Mouse (Mus musculus): ENCODE measurements around the gene Fam198b. TPM values are rescaled to one million over a fixed set of nuclear protein-coding genes. Genes with fewer than 3 reads are reported as not detected.

Gene Fam198b
- polyA plus RNA-seq, 2 experiments, result 0.57 to 0.70 TPM

DNA sequence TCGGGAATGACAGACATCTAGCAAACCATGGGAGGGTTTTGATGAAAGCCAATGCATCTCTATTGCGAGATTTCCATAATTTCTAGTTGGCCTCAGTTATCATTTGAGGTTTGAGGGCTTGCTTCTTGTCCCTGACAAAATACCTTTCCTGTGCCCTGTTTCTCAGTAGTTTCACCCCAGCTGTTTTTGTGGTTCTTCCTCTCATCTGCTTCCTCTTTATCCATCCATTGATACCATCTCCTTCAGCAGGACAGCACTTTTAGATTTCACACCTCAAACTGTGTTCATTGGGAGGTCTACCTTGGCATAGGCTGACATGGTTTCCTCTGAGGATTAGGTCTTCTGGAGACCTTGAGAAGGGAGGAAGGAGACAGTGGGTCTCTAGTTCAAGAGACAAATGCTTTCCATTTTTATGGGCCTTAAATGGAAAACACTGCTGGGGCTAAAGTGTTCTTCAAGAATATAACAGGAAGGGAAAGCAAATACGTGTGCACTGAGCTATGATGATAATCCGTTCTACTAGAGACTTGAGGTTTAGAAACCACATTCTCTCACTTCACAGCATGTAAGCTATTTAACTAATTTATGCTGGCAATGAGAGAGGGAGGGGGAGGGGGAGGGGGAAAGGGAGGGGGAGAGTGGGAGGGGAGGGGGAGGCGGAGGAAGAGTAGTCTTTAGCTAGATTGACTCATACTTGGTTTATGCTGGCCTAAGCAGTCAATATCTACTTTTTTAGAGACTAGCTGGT, 41.8 kb downstream of the Fam198b start:
- Histone ChIP-seq H3K36me3 (replicated peaks; ENCODE audit: control insufficient read depth, insufficient read depth, low read depth) (no peaks in the 10 kb centered on the region), H3K9ac (replicated peaks) (no peak overlapping the region), H3K4me2 (ENCODE audit: low read depth) (no peak overlapping the region), H3K27me3 (ENCODE audit: control insufficient read depth, insufficient read depth, low read length) (no peaks in the 10 kb centered on the region), H3K9me3 (ENCODE audit: control insufficient read depth, low read length) (no peaks in the 10 kb centered on the region), H3K4me1 (replicated peaks; ENCODE audit: control insufficient read depth in 2 of 2, insufficient read depth in 2 of 2, low read length in 1 of 2) (peaks cover 0 to 2% of the 10 kb centered on the region in 2 experiments; a peak in 1 of 4 replicates), H3K27ac (no peak overlapping the region), H3K4me3 (ENCODE audit: insufficient read depth in 1 of 2, low read depth in 2 of 2, low read length in 2 of 2) (no peak overlapping the region)
- 35% methylated on average over 5 of the region's 5 CpGs for WGBS (ENCODE audit: insufficient replicate concordance)
- DNase-seq (ENCODE audit: low read depth in 3 of 3, low spot score in 3 of 3) (no peak), ATAC-seq (ENCODE audit: insufficient read depth) (no peak)
- TF ChIP-seq EP300 (IDR thresholded peaks at IDR 0.05; ENCODE audit: low read depth), result no peak
- no peak for TF ChIP-seq CTCF (IDR thresholded peaks at IDR 0.05; ENCODE audit: low read depth)

DNA sequence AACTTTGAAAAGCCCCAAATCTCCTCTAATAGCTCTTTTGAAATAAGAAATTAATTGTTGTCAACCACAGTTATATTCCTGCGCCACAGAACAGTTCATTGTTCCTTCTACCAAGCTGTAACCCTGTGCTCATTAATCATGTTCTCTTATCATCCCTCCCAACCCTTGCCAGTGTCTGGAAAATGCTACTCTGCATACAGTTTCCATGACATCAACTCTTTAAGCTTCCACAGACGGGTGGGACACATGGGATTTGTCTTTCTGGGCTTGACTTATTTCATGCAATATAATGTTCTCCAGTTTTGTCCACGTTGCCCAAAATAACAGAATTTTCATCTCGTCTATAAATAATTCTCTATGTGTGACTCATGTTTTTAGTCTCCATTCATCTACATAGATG, 42.7 kb downstream of the Fam198b start:
- ATAC-seq (ENCODE audit: insufficient read depth) (no peak), DNase-seq (ENCODE audit: low read depth in 3 of 3, low spot score in 3 of 3) (no peak)
- Histone ChIP-seq H3K9ac (replicated peaks) (no peak overlapping the region), H3K4me2 (ENCODE audit: low read depth) (no peak overlapping the region), H3K27ac (no peak overlapping the region), H3K4me1 (replicated peaks; ENCODE audit: control insufficient read depth in 2 of 2, insufficient read depth in 2 of 2, low read length in 1 of 2) (peaks cover 0 to 2% of the 10 kb centered on the region in 2 experiments; a peak in 1 of 4 replicates), H3K27me3 (ENCODE audit: control insufficient read depth, insufficient read depth, low read length) (no peaks in the 10 kb centered on the region), H3K36me3 (replicated peaks; ENCODE audit: control insufficient read depth, insufficient read depth, low read depth) (no peaks in the 10 kb centered on the region), H3K9me3 (ENCODE audit: control insufficient read depth, low read length) (no peaks in the 10 kb centered on the region), H3K4me3 (ENCODE audit: insufficient read depth in 1 of 2, low read depth in 2 of 2, low read length in 2 of 2) (no peak overlapping the region)
- WGBS (ENCODE audit: insufficient replicate concordance), result 49% methylated on average over 4 of the region's 4 CpGs
- no peak for TF ChIP-seq CTCF (IDR thresholded peaks at IDR 0.05; ENCODE audit: low read depth)
- no peak for TF ChIP-seq EP300 (IDR thresholded peaks at IDR 0.05; ENCODE audit: low read depth)

GRCm38 (mm10) chr3:79928409-79928808, 44.1 kb downstream of the Fam198b start:
- no peak overlapping the region for H3K4me3 ChIP-seq (ENCODE audit: insufficient read depth in 1 of 2, low read depth in 2 of 2, low read length in 2 of 2)
- H3K4me1 ChIP-seq (replicated peaks; ENCODE audit: control insufficient read depth in 2 of 2, insufficient read depth in 2 of 2, low read length in 1 of 2), result no peaks in the 10 kb centered on the region
- H3K27ac ChIP-seq, result no peak overlapping the region
- no peak overlapping the region for H3K9ac ChIP-seq (replicated peaks)
- 70% methylated on average over 5 of the region's 5 CpGs for WGBS (ENCODE audit: insufficient replicate concordance)
- ATAC-seq (ENCODE audit: insufficient read depth) (no peak), DNase-seq (ENCODE audit: low read depth in 3 of 3, low spot score in 3 of 3) (no peak)
- no peak for TF ChIP-seq EP300 (IDR thresholded peaks at IDR 0.05; ENCODE audit: low read depth)
- no peak overlapping the region for H3K4me2 ChIP-seq (ENCODE audit: low read depth)
- H3K9me3 ChIP-seq (ENCODE audit: control insufficient read depth, low read length), result no peaks in the 10 kb centered on the region
- no peaks in the 10 kb centered on the region for H3K36me3 ChIP-seq (replicated peaks; ENCODE audit: control insufficient read depth, insufficient read depth, low read depth)
- H3K27me3 ChIP-seq (ENCODE audit: control insufficient read depth, insufficient read depth, low read length), result no peaks in the 10 kb centered on the region

- H3K4me1 ChIP-seq (replicated peaks; ENCODE audit: control insufficient read depth in 2 of 2, insufficient read depth in 2 of 2, low read length in 1 of 2), result no peaks in the 10 kb centered on the region
- ATAC-seq (ENCODE audit: insufficient read depth) (no peak), DNase-seq (ENCODE audit: low read depth in 3 of 3, low spot score in 3 of 3) (no peak)
- no peak overlapping the region for H3K4me2 ChIP-seq (ENCODE audit: low read depth)
- H3K36me3 ChIP-seq (replicated peaks; ENCODE audit: control insufficient read depth, insufficient read depth, low read depth), result no peaks in the 10 kb centered on the region
- 59% methylated on average over 7 of the region's 7 CpGs for WGBS (ENCODE audit: insufficient replicate concordance)
- H3K9ac ChIP-seq (replicated peaks), result no peak overlapping the region
- no peak for TF ChIP-seq CTCF (IDR thresholded peaks at IDR 0.05; ENCODE audit: low read depth)
- no peak for TF ChIP-seq EP300 (IDR thresholded peaks at IDR 0.05; ENCODE audit: low read depth)
- H3K4me3 ChIP-seq (ENCODE audit: insufficient read depth in 1 of 2, low read depth in 2 of 2, low read length in 2 of 2), result no peak overlapping the region
- H3K27ac ChIP-seq, result no peak overlapping the region
- no peaks in the 10 kb centered on the region for H3K27me3 ChIP-seq (ENCODE audit: control insufficient read depth, insufficient read depth, low read length)
- no peaks in the 10 kb centered on the region for H3K9me3 ChIP-seq (ENCODE audit: control insufficient read depth, low read length)
Observed at GRCm38 (mm10) chr3:79930141-79930744, 45.9 kb downstream of the Fam198b start.

DNA sequence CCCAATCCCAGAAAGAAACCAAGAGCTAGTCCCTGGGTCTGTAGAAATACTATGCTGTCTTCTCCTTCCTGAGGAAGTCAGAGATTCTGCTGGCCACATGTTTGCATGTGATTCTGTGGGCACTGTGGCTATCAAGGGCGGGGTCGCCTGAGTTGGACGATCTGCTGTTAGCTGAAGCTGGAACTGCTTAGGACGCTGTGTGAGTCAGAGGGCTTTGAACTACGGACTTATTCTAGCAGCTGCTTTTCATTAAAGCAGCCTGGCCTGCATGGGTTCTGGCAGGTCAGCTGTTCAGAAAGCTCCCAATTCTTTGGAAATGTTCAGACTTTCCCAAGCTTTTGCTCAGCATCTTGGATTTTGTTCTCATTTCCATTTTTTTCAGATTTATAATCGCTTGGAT, 51.9 kb downstream of the Fam198b start:
- ATAC-seq (ENCODE audit: insufficient read depth), result no peak
- Histone ChIP-seq H3K27me3 (ENCODE audit: control insufficient read depth, insufficient read depth, low read length) (no peaks in the 10 kb centered on the region), H3K4me3 (ENCODE audit: insufficient read depth in 1 of 2, low read depth in 2 of 2, low read length in 2 of 2) (no peak overlapping the region), H3K9me3 (ENCODE audit: control insufficient read depth, low read length) (no peaks in the 10 kb centered on the region), H3K36me3 (replicated peaks; ENCODE audit: control insufficient read depth, insufficient read depth, low read depth) (no peaks in the 10 kb centered on the region), H3K27ac (no peak overlapping the region), H3K4me1 (replicated peaks; ENCODE audit: control insufficient read depth in 2 of 2, insufficient read depth in 2 of 2, low read length in 1 of 2) (no peaks in the 10 kb centered on the region), H3K9ac (replicated peaks) (no peak overlapping the region), H3K4me2 (ENCODE audit: low read depth) (no peak overlapping the region)
- TF ChIP-seq EP300 (IDR thresholded peaks at IDR 0.05; ENCODE audit: low read depth), result no peak
- TF ChIP-seq CTCF (IDR thresholded peaks at IDR 0.05; ENCODE audit: low read depth), result no peak
- no peak for DNase-seq (ENCODE audit: low read depth in 3 of 3, low spot score in 3 of 3)
- WGBS (ENCODE audit: insufficient replicate concordance), result 17% methylated on average over 6 of the region's 6 CpGs

Measured in liver, embryonic 14.5 days (tissue).